Mouse (Mus musculus) lung, embryonic 16.5 days (tissue): ENCODE data around the gene Als2cr12. TPM values are rescaled to one million over a fixed set of nuclear protein-coding genes. Genes with fewer than 3 reads are reported as not detected.
"Not testable (repeated sequence)": the region's sequence is repeated elsewhere in the genome, so short reads cannot be mapped to it uniquely, and the experiment has no call there.

Source experiments
- ATAC-seq: fragments of 200-750 bp; cut with Nextera tagmentation; 2 replicates; pipeline ENCODE4 v1.8.0; 2017; ENCODE audit warnings: low read depth, mild to moderate bottlenecking, moderate library complexity
- H3K27ac ChIP-seq: fragments of 300-500 bp; sonication (generic); 2 replicates; pipeline ENCODE4 v1.5.1; 2014; ENCODE audit warnings: mild to moderate bottlenecking, control low read depth, low read length
- H3K27me3 ChIP-seq: fragments of 300-500 bp; sonication (generic); 2 replicates; pipeline ENCODE4 v1.6.1; 2014; ENCODE audit warnings: low read depth, low read length, mixed read lengths; ENCODE audit not compliant: control insufficient read depth, insufficient read depth
- H3K36me3 ChIP-seq: fragments of 300-500 bp; sonication (generic); 2 replicates; pipeline ENCODE4 v1.6.1; 2014; ENCODE audit warnings: low read length; ENCODE audit not compliant: control insufficient read depth, insufficient read depth
- H3K4me1 ChIP-seq: fragments of 300-500 bp; sonication (generic); replicated peaks from 2 replicates; pipeline ENCODE4 v1.6.1; 2014; ENCODE audit warnings: low read length, mixed read lengths; ENCODE audit not compliant: control insufficient read depth, insufficient read depth
- H3K4me2 ChIP-seq: fragments of 300-500 bp; sonication (generic); 2 replicates; pipeline ENCODE4 v1.6.1; 2014; ENCODE audit warnings: low read depth, low read length, control low read depth
- H3K4me3 ChIP-seq: fragments of 300-500 bp; sonication (generic); 2 replicates; pipeline ENCODE4 v1.5.1; 2014; ENCODE audit warnings: mild to moderate bottlenecking, low read length, control low read depth
- H3K9ac ChIP-seq: fragments of 300-500 bp; sonication (generic); 2 replicates; pipeline ENCODE4 v1.6.1; 2014; ENCODE audit warnings: low read length, control low read depth
- H3K9me3 ChIP-seq: fragments of 300-500 bp; sonication (generic); 2 replicates; pipeline ENCODE4 v1.6.1; 2016; ENCODE audit warnings: low read length; ENCODE audit not compliant: control insufficient read depth
- WGBS: fragments of 180-500 bp; shearing (Covaris S2); extraction: QIAGEN DNeasy Blood & Tissue Kit; methylation state at CpG from one replicate; pipeline ENCODE4 v1.1.7; 2014; 5-methylcytosine and 5-hydroxymethylcytosine counted together
- polyA plus RNA-seq: library from polyadenylated mRNA; unstranded; fragments of >200 nt; fragmentation: Nextera tagmentation; extraction: Ambion mirVana; gene quantifications from 2 replicates; pipeline ENCODE4 v1.2.1, GENCODE M21; 2015

The Als2cr12 gene
- polyA plus RNA-seq, 1 experiment from 2014 or later, result not detected

GRCm38 (mm10) chr1:58713893-58714231 lies 18.1 kb upstream of the Als2cr12 start:
- Histone ChIP-seq H3K9me3 (no peaks in the 10 kb centered on the region), H3K9ac (peak overlapping the region; percentile 92), H3K4me2 (peak overlapping the region; percentile 65), H3K27me3 (no peaks in the 10 kb centered on the region), H3K4me1 (peaks cover 17% of the 10 kb centered on the region), H3K36me3 (peaks cover 9% of the 10 kb centered on the region), H3K27ac (peak overlapping the region; percentile 99), H3K4me3 (peak overlapping the region; percentile 77)
- no peak for ATAC-seq
- 14% methylated on average over 4 of the region's 4 CpGs for whole genome bisulfite sequencing

DNA sequence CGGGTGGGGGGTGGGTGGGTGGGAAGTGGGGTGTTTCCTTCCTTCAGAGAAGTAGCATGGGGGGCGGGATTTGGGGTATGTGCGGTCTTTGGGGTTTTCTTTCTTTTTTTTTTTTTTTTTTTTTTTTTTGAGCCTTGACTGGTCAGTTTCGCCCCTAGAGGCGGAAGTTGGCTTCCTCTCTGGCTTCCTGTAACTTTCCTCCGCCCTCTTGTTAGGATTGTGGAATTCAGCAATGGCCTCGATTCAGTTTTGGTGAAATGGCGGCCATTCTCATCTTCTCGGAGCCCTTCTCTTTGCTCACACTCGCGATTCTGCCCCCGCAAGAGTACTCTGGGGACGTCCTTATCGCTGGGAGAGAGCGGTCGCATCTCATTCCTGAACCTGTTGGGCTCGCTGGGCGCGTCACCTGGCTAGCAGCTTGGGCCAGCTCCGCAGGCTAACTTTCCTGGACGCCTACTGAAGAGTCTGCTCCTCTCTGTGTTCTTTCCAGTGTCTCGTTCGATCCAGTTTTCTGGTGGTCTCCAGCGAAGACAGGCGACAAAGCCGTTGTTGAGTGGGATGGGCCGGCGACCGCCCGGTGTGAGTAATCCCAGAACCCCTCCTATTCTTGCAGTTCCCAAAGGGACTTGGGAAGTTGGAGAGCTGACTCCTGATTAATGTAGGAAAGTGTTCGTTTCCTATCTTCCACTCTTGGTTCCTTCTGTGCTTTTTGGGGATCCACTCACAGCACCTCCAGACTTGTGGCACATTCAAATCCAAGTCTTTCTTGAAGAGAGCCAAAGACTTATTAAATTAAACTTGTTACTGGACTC lies 17.5 kb upstream of the Als2cr12 start:
- no peaks in the 10 kb centered on the region for H3K27me3 ChIP-seq
- H3K4me1 ChIP-seq, result peaks cover 17% of the 10 kb centered on the region
- H3K4me2 ChIP-seq, result peak overlapping the region; percentile 65
- H3K9me3 ChIP-seq, result no peaks in the 10 kb centered on the region
- H3K27ac ChIP-seq, result peak overlapping the region; percentile 99
- 3% methylated on average over 31 of the region's 31 CpGs for WGBS
- peak overlapping the region; percentile 77 for H3K4me3 ChIP-seq
- peak; percentile 44; the same call in 1 of the 2 replicates for ATAC-seq
- peaks cover 9% of the 10 kb centered on the region for H3K36me3 ChIP-seq
- peak overlapping the region; percentile 92 for H3K9ac ChIP-seq

DNA sequence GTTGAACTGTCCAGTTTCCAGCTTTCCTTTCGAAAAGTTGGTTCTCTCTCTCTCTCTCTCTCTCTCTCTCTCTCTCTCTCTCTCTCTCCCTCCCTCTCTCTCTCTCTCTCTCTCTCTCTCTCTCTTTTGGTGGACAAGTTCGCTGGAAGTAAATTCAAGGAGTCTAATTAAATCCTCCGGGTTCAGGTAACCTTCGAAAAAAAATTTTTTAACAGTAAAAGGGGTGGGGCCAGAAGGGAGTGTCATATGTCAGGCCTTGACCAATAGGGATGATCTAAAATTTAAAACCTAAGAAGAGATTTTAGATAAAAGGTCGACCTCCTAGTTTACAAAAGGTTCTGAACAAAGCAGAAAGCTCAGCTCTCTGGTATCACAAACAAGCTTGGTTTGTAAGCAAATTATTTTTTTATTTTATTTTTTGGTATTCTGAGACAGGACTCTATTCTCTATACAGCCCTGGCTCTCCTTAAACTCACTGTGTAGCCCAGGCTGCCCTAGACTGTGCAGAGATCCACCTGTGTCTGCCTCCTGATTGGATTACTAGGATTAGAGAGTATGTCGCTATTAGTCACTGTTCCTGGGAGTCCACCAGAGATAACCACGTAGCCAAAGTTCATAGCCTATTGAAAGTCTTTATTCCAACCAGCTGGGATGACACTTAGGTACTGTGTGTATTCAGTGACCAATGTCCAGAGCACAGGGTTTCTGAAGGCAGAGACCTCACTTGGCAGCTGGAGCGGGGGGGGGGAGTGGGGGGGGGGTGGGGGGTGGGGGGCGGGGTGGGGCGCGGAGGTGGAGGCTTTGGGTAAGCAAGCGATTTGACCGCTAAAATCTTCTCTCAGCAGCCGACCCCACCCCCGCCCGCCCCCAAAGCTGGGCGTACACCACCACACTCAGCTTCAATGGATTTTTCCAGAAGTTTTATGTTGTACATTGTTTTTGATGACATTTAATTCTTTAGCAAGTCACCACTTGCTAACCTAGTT lies 16.6 kb upstream of the Als2cr12 start:
- peaks cover 17% of the 10 kb centered on the region for H3K4me1 ChIP-seq
- no peaks in the 10 kb centered on the region for H3K27me3 ChIP-seq
- WGBS, result 0% methylated on average over 15 of the region's 17 CpGs
- peak overlapping the region; percentile 65 for H3K4me2 ChIP-seq
- peak overlapping the region; percentile 77 for H3K4me3 ChIP-seq
- no peaks in the 10 kb centered on the region for H3K9me3 ChIP-seq
- H3K27ac ChIP-seq, result peak overlapping the region; percentile 99
- H3K9ac ChIP-seq, result peak overlapping the region; percentile 93
- ATAC-seq, result peak; percentile 62
- H3K36me3 ChIP-seq, result peaks cover 3% of the 10 kb centered on the region; the same call in 1 of the 2 replicates

GRCm38 (mm10) chr1:58711365-58712016 lies 15.7 kb upstream of the Als2cr12 start, which contains the start of gene Cflar:
Gene Cflar (plus strand): TSS chr1:58711508.
- no peaks in the 10 kb centered on the region; the same call in 1 of the 2 replicates for H3K36me3 ChIP-seq
- peak within 1 kb of the TSS; percentile 93 for H3K9ac ChIP-seq
- H3K27ac ChIP-seq, result peak within 1 kb of the TSS; percentile 99
- H3K27me3 ChIP-seq, result no peaks in the 10 kb centered on the region
- H3K9me3 ChIP-seq, result no peaks in the 10 kb centered on the region
- peak; percentile 76 for ATAC-seq
- peaks cover 17% of the 10 kb centered on the region for H3K4me1 ChIP-seq
- peak within 1 kb of the TSS; percentile 77 for H3K4me3 ChIP-seq
- under 1% methylated on average over 44 of the region's 45 CpGs for WGBS
- H3K4me2 ChIP-seq, result peak within 1 kb of the TSS; percentile 65

- Histone ChIP-seq H3K27ac (peak overlapping the region; percentile 99), H3K27me3 (no peaks in the 10 kb centered on the region), H3K9me3 (no peaks in the 10 kb centered on the region), H3K36me3 (no peaks in the 10 kb centered on the region; the same call in 1 of the 2 replicates), H3K4me2 (peak overlapping the region; percentile 65), H3K4me1 (peaks cover 13% of the 10 kb centered on the region), H3K9ac (peak overlapping the region; percentile 93), H3K4me3 (peak overlapping the region; percentile 77)
- WGBS, result 43% methylated on average over 10 of the region's 10 CpGs
- no peak for ATAC-seq
Observed at GRCm38 (mm10) chr1:58710711-58711364, 15.0 kb upstream of the Als2cr12 start.

- not testable (repeated sequence) for H3K27ac ChIP-seq, H3K36me3 ChIP-seq, H3K4me3 ChIP-seq, H3K9ac ChIP-seq, H3K27me3 ChIP-seq, ATAC-seq, H3K9me3 ChIP-seq, H3K4me1 ChIP-seq, H3K4me2 ChIP-seq
- 84% methylated on average over 1 of the region's 1 CpGs for WGBS
Observed at GRCm38 (mm10) chr1:58710043-58710442, 14.3 kb upstream of the Als2cr12 start.

- ATAC-seq, H3K27ac ChIP-seq, H3K4me1 ChIP-seq, H3K4me3 ChIP-seq, H3K9ac ChIP-seq, H3K4me2 ChIP-seq, H3K9me3 ChIP-seq, H3K36me3 ChIP-seq, H3K27me3 ChIP-seq: not testable (repeated sequence)
- 67% methylated on average over 4 of the region's 5 CpGs for WGBS
Observed at GRCm38 (mm10) chr1:58700580-58701162, 4.9 kb upstream of the Als2cr12 start.

- Histone ChIP-seq H3K9ac (no peak overlapping the region), H3K27me3 (no peaks in the 10 kb centered on the region), H3K9me3 (no peaks in the 10 kb centered on the region), H3K4me1 (no peaks in the 10 kb centered on the region), H3K36me3 (no peaks in the 10 kb centered on the region), H3K27ac (no peak overlapping the region), H3K4me2 (no peak overlapping the region), H3K4me3 (no peak overlapping the region)
- no peak for ATAC-seq
- 43% methylated on average over 3 of the region's 3 CpGs for WGBS
Observed at GRCm38 (mm10) chr1:58699988-58700387, 4.2 kb upstream of the Als2cr12 start.
